Mouse (Mus musculus) right cerebral cortex, postnatal 36 days (tissue): ENCODE data around the gene Slc24a3.

Experiments
- DNase-seq, 2 experiments: peaks; one replicate each; pipeline ENCODE4 v3.0.0; 2022; ENCODE audit warnings: low spot score in 2 of 2, mixed read lengths in 1 of 2

Slc24a3 gene

GRCm38 (mm10) chr2:145167664-145168360, at the start of gene Slc24a3:
Slc24a3 (plus strand) TSS chr2:145167754.
- DNase-seq: peak; percentile 76 to 79

GRCm38 (mm10) chr2:145117762-145118161, 49.8 kb upstream of the Slc24a3 start:
- peak in 1 of 2 experiments; percentile 29 for DNase-seq

GRCm38 (mm10) chr2:145127747-145128146, 39.8 kb upstream of the Slc24a3 start:
- DNase-seq: no peak

DNA sequence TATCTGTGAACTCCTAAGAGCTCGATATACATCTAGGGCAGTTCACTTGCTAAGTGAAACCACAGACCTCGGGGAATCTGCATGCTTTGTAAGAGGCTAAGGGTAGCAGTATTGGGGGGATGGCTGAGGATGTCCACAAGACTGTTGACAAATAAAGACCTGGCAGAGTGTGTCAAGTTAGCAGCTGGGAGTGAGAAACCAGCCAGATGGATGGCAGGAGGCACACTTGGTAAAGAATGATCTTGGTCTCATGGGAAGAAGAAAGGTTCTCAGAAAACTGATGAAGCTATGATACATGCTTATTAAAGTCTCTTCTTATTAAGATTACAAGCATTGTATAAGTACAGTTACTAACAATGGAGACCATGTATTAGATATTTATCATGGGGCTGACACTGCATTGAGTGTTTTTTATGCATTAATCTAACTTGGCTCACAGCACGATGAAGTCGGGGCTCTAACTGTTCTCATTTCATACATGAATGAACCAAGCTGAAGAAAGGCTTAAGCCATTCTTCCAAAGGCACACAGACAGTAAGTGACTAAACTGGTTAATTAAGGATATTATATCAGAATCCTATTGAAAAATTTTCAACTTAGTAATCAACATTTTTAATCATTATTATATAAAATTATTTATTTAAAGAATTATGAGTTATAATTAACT, 30.8 kb upstream of the Slc24a3 start:
- no peak for DNase-seq

DNA sequence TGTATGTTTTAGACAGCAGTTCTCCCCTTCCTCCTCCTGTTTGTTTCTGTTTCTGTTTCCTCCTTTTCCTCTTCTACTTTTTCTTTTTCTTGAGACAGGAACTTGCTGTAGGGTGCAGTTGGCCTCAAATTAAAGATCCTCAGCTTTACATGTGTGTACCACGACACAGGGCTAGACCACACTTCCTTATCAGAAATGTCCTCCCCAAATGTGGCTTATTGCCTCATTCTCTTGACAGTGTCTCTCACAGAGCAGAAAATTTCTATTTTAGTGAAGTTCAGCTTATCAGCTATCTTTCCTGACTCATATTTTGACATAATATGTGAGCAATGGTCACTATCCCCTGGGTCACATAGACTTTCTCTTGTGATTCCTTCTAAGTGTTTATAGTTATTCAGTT, 17.1 kb upstream of the Slc24a3 start:
- DNase-seq: no peak

DNA sequence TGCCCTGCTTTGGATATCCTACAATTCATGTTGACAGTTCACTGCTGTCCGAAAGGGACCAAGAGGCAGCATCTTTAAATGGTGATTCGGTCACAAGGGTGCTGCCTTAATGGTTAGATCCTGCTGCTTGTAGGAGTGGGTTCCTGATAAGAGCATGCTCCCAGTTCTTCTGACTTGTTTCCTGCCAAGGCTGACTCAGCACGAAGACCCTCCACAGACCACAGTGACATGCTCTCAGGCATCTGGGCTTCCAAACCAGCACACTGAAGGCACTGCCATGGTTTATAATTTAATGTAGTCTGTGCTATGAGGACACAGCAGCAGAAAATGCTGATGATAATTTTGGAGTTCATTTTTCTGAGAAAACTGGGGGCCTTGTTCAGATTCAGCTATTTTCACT, 16.7 kb upstream of the Slc24a3 start:
- DNase-seq: no peak

DNA sequence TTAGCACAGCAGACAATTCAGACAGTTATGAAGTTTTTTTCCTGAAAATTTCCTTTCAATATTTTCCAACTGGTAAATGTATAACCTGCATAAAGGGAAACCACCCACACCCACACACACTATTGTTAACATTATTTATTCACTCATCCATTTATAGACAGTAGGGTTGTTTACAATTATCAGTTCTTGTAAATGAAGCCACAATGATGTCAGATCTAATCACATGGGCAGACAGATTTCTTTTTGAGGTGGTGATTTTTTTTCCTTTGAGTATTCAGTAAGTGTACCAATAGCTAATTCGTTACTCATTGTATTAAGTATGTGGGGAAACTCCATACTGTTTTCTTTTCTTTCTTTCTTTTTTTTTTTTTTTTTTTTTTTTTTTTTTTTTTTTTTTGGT, 15.3 kb upstream of the Slc24a3 start:
- DNase-seq: no peak

- DNase-seq: no peak
These were observed 8.6 kb upstream of the Slc24a3 start for GRCm38 (mm10) chr2:145158972-145159371.

DNA sequence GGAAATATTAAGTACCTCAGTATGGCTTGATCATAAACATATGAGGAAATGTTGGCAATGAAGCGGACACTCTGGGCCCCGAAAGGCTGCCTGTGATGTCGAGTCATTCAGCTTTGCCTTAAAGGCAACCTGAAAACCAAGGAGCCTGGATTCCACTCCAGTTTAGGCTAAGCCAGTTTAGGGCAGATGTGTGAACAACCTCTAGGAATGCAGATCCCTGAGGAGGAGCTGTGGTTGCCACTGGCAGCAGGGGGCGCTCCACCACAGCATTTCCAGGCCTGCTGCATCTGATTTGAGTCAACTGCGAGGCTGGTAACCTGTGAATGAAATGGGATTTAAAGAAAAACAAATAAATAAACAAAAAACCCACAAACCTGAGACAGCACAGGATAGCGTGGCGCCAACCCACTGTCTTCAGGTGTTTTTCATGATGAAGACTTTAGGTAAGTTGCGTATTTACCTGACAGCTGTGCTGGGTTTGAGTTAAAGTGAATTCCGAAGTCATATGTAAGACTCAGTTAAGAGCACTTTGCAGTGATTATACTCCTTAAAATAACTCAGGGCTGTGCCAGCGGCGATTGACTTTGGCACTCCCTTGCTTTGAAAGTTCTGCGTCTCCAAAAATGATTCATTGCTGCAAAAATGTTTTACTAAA, 6.4 kb upstream of the Slc24a3 start:
- DNase-seq: peak; percentile 69 to 72

- no peak for DNase-seq
These were observed 3.5 kb upstream of the Slc24a3 start for GRCm38 (mm10) chr2:145164086-145164485.

DNA sequence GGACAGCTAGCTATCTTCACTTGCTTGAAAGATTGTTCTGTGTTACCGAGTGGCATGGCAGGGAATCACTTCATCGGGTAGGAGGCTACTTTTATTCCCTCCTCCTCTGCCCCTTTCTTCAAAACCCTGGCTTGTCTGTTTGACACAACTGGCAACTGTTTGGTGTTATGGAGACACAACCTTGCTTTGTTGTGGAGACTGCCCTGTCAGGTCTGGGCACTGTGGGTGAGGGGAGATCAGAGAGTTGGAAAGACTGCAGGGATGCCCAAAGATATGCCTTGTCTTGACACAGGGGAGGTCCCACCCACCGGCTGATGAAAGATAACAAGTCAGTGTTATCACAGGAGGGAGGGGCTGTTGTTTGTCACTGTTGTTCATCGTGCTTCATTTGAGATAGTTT, 3.0 kb upstream of the Slc24a3 start:
- DNase-seq: no peak

DNA sequence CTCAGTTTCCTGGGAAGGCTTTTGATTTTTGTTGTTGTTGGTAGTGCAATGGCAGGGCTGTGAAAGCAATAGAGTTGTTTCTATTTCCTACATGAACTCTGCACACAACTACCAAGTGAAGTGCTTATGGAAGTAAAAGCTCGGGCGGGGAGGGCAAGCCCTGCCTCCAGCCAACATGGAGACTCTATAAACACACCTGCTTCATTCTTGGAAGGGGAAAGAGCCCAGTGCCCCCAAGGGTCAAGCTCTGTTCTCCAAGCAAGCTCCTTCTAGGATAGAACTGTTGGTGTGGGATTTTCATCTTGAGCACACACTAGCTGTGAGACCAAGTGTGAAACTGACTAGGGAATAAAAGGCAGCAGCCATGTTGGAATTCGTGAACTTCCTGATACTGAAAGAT, 2.5 kb upstream of the Slc24a3 start:
- no peak for DNase-seq

GRCm38 (mm10) chr2:145165854-145166253, 1.7 kb upstream of the Slc24a3 start:
- no peak for DNase-seq

GRCm38 (mm10) chr2:145167051-145167663, 397 bp upstream of the Slc24a3 start:
- peak; percentile 24 to 29 for DNase-seq

DNA sequence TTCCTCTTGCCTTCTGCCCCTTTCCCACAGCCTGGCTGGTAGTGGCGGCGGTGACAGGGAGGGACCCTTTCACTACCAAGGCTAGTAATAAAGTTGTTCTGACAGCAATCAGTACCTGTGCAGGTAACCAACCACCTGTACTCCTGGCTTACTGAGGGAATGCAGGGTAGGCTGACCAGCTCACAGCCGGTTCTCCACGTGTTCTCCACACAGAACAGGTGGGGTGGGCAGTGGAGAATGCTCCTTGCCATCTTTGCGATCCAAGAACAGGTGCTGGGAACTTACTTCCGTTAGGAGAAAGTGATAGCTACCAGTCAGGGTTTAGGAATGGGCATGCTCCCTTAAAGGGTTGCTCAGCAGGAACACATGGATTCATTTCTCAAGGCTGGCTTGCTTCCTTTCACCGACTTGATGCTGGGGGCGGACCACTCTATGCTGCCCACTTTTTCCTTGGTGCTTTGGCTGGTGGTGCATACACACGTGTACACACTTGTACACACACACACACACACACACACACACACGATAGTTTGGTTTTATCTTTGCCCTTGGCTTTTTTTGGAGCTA, 934 bp downstream of the Slc24a3 start:
- peak in 1 of 2 experiments; percentile 9 for DNase-seq

DNA sequence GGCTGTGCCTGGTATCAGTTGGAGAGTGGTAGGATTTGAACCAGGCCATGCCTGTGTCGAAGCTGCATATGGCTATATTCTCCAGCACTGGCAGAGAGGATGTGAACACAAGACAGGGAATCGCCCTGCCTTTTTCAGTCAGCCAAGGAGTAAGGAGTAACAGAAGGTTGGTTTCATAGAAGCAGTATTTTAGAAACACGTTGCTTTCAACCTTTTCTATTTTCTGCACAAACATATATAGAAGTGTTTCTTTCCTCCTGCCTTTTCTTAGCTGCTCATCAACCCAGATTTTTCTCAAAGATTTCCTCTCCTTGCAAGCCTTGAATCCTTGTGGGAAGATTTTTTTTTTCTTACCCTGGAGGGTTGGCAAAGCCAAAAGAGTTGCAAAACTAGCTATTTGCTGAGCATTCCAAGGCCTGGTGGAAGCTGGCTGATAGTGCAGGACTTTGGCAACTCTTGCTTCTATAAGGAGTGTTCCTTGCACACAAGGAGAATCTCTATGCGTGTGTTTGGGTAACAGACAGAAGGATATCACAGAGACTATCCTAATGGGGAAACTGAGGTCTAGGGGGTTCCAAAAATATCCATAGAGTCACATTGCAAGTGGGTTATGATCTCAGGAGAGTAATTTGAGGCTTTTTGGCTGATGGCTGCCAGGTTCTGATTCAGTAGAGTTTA, 5.6 kb downstream of the Slc24a3 start:
- peak in 1 of 2 experiments; percentile 38 for DNase-seq

- DNase-seq: no peak
These were observed 7.5 kb downstream of the Slc24a3 start for GRCm38 (mm10) chr2:145175036-145175435.

- DNase-seq: no peak
These were observed 14.9 kb downstream of the Slc24a3 start for GRCm38 (mm10) chr2:145182410-145182809.

- no peak for DNase-seq
These were observed 21.3 kb downstream of the Slc24a3 start for GRCm38 (mm10) chr2:145188828-145189227.

GRCm38 (mm10) chr2:145196043-145196442, 28.5 kb downstream of the Slc24a3 start:
- DNase-seq: peak in 1 of 2 experiments; percentile 30

- peak in 1 of 2 experiments; percentile 6 for DNase-seq
These were observed 29.0 kb downstream of the Slc24a3 start for GRCm38 (mm10) chr2:145196501-145197042.
